Mouse (Mus musculus) bone marrow macrophage, adult 2 months (primary cell): ENCODE data around the gene Txnip.

Source experiments
- CTCF ChIP-seq: IDR thresholded peaks from 2 replicates; pipeline ENCODE4 v1.5.1; 2012; ENCODE audit warnings: low read depth, mild to moderate bottlenecking, low read length, moderate library complexity
- POLR2A ChIP-seq: IDR thresholded peaks from 2 replicates; pipeline ENCODE4 v1.6.1; 2012; ENCODE audit warnings: mild to moderate bottlenecking, low read depth, low read length, borderline replicate concordance

GRCm38 (mm10) chr3:96532050-96532449 lies 25.7 kb upstream of the Txnip start:
- TF ChIP-seq POLR2A (no peak), CTCF (no peak)
